Mouse (Mus musculus) lung, adult 18-20 months (tissue): ENCODE results near the gene Gpr33.

ENCODE experiments used
- DNase-seq, 2 experiments: peaks; one replicate each; pipeline ENCODE4 v3.0.0; 2022; ENCODE audit warnings: mixed read lengths in 2 of 2

The Gpr33 gene

DNA sequence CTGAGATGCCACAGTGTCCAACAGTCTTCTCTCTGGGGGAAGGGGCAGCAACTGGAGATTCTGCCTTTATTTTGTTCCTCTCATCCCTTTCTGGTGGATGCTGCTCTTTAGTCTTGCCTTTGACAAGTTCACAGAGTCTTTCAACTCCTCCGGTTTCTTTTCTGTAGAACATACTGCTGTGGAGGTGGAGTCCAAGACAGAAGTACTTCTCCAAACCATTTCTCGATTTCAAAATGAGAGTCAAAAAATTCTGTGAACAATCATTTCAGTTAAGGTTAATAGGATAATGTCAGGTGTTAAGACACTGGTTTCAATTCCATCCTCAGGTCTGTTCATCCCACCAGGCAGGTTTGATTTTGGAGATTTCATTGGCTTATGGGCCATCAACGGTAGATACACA, at the start of gene Gpr33:
Gene Gpr33, minus strand, starts transcription at position 101 of the 400 bp plus-strand sequence.
- no peak for DNase-seq

DNA sequence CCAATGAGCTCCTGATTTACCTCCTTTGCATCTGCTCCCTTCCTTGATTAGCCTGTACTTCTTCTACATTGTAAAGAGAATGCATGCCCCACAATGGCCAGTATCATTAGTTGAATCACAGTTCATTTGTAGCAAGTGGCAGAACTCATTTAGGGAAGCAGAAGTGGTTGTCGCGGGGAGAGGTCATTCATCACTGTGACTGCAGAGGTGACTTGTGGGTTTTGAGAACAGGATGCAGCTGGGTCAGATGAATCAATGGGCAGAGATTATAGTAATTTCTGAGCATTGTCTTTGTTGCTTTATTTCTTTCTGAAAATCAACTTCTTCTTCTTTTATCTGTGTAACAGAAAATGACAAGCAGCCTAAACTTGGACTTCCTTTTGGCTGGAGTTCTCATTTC, 21.5 kb upstream of the Gpr33 start:
- DNase-seq: no peak

DNA sequence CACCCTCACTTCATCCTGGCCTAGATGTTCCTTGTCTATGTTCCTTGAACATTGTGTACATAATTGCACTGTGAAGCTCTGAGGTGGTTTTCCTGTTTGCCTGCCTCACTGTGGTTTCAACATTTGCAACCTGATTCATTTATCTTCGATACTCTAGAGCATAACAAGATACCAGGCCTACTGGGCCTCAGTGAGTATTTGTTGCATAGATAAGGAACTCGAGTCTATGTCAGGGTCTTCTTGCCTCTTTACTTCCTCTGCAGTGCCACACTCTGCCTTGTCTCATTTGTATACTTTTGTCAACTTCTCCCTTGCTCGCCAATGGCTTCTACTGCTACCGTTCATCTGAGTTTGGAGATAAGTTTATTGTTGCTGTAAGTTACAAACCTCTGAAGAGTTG, 18.5 kb upstream of the Gpr33 start:
- no peak for DNase-seq

DNA sequence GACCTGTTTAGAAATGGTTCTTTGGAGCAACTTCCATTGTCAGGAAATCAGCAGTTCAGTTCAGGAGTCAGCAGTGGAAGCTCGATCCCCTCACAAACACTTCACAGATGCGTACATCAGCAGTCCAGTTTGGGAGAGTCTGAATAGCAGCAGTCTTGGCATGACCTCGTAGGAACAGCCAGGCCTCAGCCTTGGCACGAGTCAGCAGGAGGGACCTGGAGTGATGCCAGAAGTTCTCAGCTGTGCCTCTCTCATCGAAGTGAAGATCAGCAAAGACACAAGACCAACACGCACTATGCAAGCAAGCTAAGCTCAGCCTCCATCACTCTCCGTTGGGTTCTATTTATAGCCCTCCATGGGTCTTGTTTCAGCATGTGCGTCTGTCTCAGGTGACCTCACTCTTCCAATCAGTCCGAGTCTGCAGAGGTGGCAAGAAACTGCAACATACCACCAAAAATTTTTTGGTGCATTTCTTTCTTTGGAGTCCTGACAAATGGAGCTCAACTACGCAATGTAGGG, 15.0 kb upstream of the Gpr33 start:
- no peak for DNase-seq

DNA sequence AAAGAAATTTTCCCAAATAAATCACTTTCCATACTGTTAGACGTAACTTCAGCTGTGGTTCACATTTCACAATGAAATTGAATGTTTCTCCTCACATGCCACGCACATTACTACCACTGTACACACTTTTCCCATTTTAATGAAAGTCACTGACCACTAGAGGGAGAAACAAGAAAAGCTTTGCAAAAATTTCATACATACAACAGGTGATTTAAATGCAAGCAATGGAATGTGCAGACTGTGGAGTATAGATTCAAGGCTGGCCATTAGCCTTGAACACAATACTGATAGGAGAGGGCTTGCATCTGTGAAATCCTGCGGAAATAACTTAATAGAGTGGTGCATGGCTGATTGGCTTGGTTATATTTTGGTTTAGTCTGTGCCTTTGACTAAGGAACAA, 10.5 kb upstream of the Gpr33 start:
- DNase-seq: no peak

DNA sequence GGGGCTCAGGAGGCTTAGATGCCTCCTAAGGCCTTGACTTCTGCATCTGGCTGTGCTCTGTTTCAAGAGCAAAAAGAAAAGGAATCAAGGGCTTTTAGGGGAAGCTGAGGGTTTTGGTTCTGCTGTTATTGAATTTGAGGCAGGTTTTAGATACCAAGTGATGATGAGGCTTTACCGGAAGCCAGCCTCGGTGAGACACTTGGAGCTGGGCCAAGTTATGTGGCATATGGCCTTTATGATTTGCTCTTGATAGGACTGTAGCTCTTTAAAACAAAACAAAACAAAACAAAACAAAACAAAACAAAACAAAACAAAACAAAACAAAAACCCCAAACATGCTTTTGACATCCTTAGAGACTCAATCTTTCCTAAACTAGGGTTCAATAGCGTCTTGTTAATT, 7.1 kb upstream of the Gpr33 start:
- no peak for DNase-seq

DNA sequence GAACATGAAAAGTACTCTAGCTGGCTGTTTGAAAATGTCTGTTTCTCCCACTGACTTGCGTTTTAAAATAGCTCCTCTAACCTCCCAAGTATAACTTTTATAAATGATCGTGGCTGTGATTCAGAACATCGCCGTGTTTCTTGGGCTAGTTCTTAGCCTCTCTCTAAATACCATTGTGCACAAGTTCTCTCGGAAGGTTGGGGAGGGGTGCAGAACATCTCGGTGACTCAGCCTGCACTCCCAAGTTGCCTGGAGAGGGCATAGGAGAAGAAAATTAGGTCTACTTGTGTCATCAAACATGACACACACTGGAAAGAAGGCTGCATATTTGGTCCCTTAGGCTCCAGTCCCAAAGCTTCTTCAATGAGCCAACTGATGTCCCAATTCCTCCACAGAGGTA, 4.4 kb upstream of the Gpr33 start:
- DNase-seq: no peak

DNA sequence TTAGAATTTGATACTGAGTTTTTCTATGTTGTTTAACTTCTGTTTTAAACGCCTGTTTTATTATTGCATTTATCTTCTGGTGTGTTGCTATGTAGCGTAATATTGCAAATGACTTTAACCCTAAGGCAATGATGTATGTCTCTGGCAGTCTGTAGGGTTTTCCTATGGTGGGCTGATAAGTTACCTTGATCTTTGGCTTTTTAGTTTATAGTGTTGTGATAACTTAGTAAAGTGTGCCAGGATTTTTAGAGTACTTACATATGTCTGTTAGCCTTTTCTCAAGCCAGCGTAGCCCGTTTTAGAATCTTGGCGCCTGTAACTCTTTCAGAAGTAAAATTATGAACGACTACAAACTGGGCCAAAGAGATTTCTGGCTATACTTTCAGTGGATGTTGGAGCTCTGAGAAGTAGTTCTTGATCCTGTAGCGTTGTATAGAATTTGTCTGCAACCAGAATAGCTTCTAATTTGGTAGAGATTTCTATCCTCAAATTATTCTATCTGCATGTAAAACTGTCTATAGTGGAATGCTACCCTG, 13.3 kb downstream of the Gpr33 start:
- DNase-seq: no peak

DNA sequence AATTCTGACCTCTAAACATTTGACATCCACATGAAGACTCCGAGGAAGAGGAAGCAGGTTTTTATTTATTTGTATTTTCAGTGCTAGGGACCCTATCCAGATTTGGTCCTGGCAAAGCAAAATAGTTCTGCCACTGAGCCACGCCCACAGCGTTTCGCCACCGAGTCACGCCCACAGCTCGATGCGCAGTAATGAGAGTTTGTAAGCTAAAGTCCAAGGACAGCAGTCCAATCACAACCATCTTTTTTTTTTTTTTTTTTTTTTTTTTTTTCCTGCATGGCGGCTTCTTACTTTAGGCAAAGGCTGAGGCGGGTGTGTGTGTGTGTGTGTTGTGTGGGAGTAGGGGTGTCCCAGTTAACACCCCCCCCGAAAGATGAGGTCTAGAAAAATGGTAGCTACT, 13.8 kb downstream of the Gpr33 start:
- peak; percentile 11 to 19 for DNase-seq

DNA sequence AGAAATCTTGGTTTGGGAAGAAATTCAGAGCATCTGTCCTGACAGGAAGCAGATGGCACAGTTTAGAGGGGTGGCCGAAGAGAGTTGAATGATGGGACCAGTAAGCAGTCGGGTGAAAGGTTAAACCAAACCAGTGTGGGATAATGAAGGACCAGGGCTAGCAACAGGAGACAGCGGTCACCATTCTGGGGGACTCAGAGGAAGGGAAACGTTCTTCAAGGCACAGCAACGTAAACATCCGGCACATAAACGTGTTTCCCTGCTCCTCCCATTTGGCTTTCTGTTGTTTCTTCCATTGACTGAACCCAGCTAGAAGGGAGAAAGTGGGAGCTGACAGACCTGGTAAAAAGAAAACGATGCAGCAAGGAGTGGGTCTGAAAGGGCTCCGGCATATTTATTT, 14.6 kb downstream of the Gpr33 start:
- no peak for DNase-seq

DNA sequence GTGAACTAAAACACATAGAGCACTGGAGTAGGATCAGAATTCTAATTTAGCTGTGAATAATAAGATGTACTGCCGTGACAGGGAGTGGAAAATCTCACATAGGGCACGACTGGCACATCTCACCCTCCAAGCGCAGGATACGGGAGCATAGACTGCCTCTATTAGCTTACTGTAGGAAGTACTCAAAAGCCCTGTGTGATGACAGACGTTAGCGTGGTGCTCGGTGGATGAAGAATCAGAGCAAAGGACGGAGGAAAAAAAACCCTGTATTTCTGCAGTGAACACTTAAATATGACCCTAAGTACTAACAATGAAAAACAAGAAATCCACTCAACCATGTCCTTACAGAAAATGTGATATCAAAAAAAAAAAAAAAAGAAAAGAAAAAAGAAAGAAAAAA, 15.7 kb downstream of the Gpr33 start:
- no peak for DNase-seq

DNA sequence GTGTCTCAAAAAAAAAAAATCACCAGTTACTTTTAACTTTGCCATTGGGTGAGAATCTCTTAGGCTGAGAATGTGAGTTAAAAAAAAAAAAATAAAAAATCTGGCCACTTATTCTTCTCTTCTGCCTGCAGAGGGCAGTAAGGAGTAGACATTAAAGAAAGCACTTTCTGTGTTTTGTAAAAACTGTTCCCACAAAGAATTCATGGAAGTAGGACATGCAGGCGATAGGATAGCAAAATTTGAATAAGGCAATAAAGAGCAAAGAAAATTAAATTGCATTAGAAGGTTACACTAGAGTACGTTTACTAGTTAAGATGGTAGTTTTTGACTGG, 17.3 kb downstream of the Gpr33 start:
- no peak for DNase-seq

DNA sequence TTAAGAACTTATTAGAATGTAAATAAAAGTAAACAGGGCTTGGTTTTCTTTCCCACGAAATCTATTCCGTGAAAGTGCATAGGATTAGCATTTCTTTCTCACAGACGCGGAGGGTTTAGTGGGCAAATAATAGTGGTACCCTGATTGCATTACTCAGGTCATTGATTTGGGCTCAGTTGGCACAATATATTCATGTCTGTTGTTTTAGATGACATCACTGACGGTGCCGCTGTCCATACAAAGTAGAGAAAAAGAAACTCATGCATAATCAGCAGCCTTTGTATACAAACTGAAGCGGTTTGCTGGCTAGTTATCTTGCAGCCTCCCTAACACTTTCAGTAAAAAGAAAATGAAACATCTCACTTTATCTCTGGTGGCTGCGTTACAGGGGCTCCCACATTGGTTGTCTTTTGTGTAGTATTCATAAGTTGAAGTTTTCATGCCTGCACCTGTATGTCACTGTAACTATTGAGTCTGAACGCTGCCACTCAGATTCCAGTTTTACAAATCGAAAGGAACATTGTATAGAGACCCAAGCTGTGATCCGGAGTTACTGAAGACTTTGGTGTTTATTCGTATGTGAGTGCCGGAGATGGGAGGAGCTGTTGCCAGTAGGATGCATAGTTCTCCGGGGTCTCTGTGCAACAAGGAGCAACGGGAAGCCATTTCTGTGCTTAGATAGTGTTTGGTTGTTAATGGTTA, 17.8 kb downstream of the Gpr33 start:
- no peak for DNase-seq

DNA sequence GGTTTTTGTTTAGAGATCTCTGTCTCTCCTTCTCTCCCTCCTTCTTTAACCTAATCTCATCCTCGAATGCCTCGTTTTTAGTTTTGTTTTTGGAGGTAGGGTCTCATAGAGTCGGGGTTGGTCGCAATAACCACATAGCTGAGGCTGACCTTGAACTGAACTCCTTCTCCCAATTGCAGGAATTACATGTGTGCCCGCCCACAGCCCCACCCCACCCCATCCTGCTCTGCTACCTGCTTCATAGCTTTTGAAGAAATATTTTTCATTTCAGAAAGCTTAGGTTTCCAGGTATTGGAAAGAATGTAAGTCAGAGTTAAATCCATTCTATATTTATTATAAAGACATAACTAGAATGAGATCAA, 21.2 kb downstream of the Gpr33 start:
- DNase-seq: no peak

DNA sequence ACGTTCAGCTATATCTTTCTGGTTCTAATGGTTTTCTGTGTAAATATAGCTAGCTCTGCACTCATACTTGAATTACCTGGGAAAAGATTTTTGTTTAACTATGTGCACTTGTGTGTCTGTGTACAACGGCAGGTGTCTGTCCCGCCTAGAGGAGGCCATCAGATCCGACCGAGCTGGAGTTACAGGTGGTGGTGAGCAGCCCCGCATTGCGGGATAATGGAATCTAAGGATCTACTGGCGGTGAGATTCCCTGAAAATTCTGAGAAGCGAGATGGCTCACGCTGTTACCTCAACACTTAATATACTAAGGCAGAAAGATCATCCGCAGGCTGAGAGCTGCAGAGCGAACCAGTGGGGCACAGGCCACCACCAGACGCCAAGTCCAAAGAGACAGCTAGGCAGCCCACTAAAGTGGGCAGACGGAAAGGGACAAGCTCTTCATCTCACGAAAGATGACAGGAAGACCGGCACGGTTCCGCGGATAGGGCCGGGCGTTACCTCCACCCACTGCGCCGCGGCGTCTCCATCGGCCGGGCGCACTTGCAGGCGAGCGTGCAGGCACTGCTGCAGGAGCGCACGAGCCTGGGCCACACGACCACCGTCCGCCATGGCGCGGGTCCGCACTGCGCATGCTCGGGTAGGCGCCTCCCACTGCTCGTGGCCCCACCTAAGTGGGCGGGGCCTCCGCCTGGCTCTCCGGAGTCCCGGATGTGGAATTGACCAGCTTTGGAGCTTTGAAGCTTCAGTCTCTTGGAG, 21.8 kb downstream of the Gpr33 start, which contains the start of gene Dtd2:
Gene Dtd2, minus strand, starts transcription at position 625 of the 756 bp plus-strand sequence.
- peak; percentile 87 to 90 for DNase-seq

DNA sequence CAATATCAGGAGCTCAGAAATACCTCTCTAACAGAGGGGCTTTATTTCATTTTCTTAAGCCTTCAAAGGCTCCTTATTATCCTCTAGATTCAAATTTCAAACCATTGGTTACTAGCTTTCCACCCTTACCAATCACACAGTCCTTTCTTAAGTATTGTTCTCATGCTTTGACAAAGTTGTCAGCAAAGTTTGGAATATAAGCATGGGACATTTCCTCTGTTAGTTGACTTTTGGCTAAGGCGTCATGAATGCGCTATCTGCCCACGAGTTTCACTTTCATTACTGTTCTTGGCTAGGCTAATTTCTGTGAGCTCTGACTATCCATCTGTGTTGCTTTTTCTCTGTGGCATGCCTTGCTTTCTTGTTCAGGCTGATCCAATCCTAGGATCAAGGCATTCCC, 25.1 kb downstream of the Gpr33 start:
- DNase-seq: no peak

DNA sequence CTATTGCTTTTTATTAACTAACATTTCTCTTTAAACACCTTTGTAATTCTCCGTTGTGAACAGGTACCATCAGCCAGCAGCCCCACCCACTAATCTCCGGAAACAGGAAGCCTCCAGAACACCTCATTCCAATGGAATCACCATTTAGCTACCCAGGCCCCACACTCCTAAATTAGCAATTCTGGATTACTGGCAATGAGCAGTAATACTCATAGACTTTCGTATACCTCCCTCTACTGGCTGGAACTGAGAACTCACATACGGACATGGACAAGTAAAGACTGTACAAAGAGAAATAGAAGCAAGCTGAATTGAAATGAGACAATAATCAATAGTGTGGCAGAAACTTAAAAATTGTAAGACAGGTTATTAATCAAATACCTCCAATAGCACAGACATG, 26.3 kb downstream of the Gpr33 start:
- peak in 1 of 2 experiments; percentile 67 for DNase-seq

DNA sequence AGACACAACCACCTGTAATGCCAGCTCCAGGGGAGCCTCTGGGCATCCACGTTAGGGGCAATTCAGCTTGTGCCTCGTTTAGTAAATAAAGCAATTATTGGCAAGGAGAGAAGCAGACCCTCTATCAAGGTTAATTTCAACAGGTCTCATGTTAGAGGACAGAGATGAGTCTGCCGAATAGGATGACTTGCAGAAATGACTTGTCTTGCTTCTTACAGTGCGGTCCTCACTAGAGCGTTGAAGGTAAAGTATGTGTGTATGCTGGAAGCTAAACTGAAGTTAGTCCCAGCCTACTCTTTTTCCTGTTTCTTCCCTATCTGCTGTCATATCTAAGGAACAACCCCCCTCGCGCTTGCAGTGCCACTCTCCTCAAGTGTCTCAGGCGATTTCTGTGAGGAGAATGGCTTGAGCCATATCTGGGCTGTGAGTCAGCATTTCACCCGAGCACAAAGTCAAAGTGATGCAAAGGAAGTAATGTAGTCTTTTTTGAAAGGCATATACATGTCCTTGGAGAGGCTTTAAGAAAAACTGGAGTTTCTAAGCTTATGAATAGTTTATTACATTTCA, 29.4 kb downstream of the Gpr33 start:
- DNase-seq: no peak

DNA sequence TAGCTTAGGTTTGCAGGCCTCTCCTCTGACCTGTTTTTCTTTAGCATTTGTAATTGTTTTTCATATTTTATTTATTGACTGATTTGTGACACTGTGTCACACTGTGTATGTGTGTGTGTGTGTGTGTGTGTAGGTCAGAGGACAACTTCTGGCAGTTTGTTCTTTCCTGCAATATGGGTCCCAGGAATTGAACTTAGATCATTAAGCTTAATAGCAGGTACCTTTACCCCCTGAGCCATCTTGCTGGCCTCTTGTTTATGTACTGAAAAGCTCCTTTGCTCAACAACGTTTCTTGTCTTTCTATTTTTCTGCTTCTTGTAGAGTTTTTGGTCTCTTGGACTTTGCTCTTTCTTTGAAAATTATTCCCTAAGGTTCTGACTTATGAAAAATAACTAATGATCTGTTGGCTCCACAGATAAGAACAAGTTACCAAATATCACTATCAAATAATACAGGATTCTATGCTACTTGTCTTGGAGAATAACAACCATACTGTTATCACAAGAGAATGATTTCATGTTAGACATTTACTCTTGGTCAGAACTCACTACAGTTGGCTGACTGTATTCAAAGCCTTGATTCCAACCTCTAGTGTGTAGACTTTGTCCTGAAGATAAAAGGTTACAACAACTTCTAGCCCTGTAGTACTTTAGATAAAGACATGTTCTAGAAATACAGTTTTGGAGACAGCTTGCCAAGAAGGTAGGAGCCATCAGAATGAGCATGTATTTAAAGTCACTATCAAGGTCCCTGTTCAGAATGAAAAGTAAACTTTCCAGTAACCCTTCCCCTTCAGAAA, 31.9 kb downstream of the Gpr33 start:
- no peak for DNase-seq

DNA sequence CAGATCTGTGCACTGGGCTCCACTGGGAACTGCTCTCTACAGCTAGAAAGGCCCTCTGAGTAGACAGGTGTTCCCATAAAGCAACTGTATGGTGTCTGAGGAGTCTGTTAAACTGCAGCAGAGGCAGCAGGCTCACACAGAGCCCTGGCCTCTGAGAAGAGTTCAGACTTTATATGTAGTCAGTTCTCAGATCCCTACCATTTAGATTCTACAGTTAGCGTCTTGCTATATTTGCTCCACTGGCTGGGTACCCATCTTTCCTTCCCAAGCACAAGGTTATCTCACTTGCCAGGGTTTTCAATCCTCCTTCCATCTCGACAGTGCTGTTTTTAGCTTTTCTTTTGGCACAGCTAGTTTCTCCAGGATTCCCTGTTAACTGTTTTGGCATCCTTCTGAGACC, 37.2 kb downstream of the Gpr33 start:
- DNase-seq: no peak

DNA sequence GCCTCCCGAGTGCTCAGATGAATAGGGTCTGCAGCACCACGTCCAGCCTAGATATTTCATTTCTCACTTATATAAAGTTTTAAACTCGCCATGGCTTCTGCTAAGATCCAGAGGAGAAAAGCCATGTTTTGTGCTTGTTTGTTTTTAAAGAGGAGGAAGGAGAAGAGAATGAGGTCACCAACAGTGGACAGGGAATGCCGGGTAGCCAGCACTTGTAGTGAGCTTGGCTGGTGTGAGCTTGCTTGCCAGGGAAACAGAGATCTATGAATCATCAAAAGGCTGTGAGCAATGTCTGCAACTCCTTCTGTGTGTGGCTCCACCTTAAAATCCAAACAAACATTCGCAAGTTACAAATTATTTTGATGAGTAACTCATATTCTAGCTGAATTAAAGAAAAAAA, 39.3 kb downstream of the Gpr33 start:
- no peak for DNase-seq

DNA sequence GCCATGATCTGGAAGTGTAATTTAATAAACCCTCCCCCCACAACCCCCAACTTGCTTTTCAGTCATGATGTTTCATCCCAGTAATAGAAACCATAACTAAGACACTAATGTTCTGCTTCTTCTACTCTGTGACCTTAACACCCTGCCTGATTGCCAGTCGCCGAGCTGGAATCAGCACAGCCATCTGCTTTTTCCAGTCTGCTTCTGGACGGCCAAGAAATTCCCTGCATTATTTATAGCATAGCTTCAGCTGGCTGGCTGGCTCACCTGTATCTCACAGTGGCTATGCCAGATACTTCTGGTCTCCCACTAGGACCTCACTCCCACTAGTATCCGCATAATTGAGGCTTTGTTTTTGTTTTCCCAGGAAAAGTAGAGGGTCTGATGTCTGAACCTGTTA, 42.0 kb downstream of the Gpr33 start:
- DNase-seq: no peak

DNA sequence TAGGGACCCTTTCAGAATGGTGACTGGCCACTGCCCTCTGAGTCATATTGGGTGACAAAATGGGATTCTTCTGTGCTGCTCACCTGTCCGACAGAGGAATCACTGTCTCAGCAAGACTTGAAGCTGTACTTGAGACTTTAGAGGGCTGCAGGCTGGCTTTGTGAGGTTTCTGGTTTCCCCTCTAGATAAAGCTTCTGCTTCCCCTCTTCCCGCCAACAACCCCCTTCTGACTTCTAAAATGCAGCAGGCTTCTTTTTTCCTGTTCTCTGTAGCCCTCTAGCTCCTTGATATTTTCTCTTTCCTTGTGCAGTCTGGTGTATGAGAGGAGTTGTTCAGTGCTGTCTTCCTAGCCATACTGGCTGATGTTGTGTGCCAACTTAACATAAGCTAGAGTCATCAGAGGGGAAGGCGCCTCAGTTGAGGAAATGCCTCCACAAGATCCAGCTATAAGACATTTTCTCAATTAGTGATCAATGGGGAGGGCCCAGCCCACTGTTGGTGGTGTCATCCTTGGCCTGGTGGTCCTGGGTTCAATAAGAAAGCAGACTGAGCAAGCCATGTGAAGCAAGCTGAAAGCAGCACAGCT, 42.6 kb downstream of the Gpr33 start:
- no peak for DNase-seq
